Mouse (Mus musculus): ENCODE measurements around the gene Vcl. TPM values are rescaled to one million over a fixed set of nuclear protein-coding genes. Genes with fewer than 3 reads are reported as not detected.

Vcl gene
- polyA plus RNA-seq, 1 experiment, result 104 TPM

- no peak overlapping the region for H3ac ChIP-seq (ENCODE audit: control insufficient read depth, insufficient read length)
- H3K4me3 ChIP-seq, result no peak overlapping the region
- no peak for TF ChIP-seq E2F4 (IDR thresholded peaks at IDR 0.05; ENCODE audit: insufficient read depth)
- no peak for TF ChIP-seq SRF (IDR thresholded peaks at IDR 0.05; ENCODE audit: control insufficient read depth, insufficient read length, low read depth)
- TF ChIP-seq TCF12 (IDR thresholded peaks at IDR 0.05; ENCODE audit: insufficient read depth, poor library complexity, severe bottlenecking), result no peak
- TF ChIP-seq POLR2A (IDR thresholded peaks at IDR 0.05; ENCODE audit: insufficient read length, low read depth), result no peak
- no peak for TF ChIP-seq REST (IDR thresholded peaks at IDR 0.05; ENCODE audit: insufficient read depth, insufficient read length)
- no peak for TF ChIP-seq USF1 (IDR thresholded peaks at IDR 0.05; ENCODE audit: low read depth)
- no peak for TF ChIP-seq MAX (IDR thresholded peaks at IDR 0.05; ENCODE audit: low read depth)
- no peak for TF ChIP-seq MYOG (IDR thresholded peaks at IDR 0.05; ENCODE audit: control insufficient read depth in 1 of 3, insufficient read depth in 1 of 3, insufficient read length in 2 of 3, low read depth in 2 of 3)
- TF ChIP-seq CEBPB (IDR thresholded peaks at IDR 0.05; ENCODE audit: insufficient read depth, poor library complexity, severe bottlenecking), result no peak
- no peak for TF ChIP-seq TCF3 (IDR thresholded peaks at IDR 0.05; ENCODE audit: insufficient read length, low read depth)
- TF ChIP-seq POLR2AphosphoS2 (IDR thresholded peaks at IDR 0.05; ENCODE audit: insufficient read length, low read depth), result no peak
- H3K27me3 ChIP-seq (ENCODE audit: control insufficient read depth, insufficient read depth, insufficient read length), result no peaks in the 10 kb centered on the region
- H3K4me2 ChIP-seq (ENCODE audit: low read depth), result no peak overlapping the region
- H3K79me2 ChIP-seq (ENCODE audit: control insufficient read depth, insufficient read depth), result no peaks in the 10 kb centered on the region
- peaks cover 69% of the 10 kb centered on the region for H3K36me3 ChIP-seq (ENCODE audit: control insufficient read depth, insufficient read depth)
Measured at GRCm38 (mm10) chr14:21034791-21035190, 105.6 kb downstream of the Vcl start.

DNA sequence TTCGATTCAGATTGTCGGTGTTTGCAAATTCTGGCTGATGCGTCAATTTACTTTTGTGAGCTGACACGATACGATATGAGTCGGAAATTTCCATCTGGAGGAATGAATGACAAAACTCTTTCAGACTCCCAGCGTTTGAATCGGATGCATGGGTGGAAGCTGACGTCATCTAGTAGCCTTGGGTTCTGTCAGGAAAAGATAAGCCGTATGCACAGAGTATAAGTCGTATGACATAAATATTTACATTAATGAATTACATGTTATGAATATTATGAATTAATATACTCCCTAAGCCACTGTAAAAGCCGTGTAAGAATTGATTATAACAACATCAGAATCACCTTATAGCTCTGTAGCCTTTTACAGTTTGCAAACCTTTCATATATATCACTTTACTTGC, 109.9 kb downstream of the Vcl start:
- Histone ChIP-seq H3K36me3 (ENCODE audit: control insufficient read depth, insufficient read depth) (peaks cover 33% of the 10 kb centered on the region), H3K4me3 (no peak overlapping the region), H3K27me3 (ENCODE audit: control insufficient read depth, insufficient read depth, insufficient read length) (no peaks in the 10 kb centered on the region), H3ac (ENCODE audit: control insufficient read depth, insufficient read length) (no peak overlapping the region), H3K4me2 (ENCODE audit: low read depth) (no peak overlapping the region), H3K79me2 (ENCODE audit: control insufficient read depth, insufficient read depth) (no peaks in the 10 kb centered on the region)
- TF ChIP-seq MAX (IDR thresholded peaks at IDR 0.05; ENCODE audit: low read depth), result no peak
- no peak for TF ChIP-seq POLR2A (IDR thresholded peaks at IDR 0.05; ENCODE audit: insufficient read length, low read depth)
- no peak for TF ChIP-seq E2F4 (IDR thresholded peaks at IDR 0.05; ENCODE audit: insufficient read depth)
- no peak for TF ChIP-seq POLR2AphosphoS2 (IDR thresholded peaks at IDR 0.05; ENCODE audit: insufficient read length, low read depth)
- no peak for TF ChIP-seq REST (IDR thresholded peaks at IDR 0.05; ENCODE audit: insufficient read depth, insufficient read length)
- no peak for TF ChIP-seq TCF12 (IDR thresholded peaks at IDR 0.05; ENCODE audit: insufficient read depth, poor library complexity, severe bottlenecking)
- TF ChIP-seq MYOG (IDR thresholded peaks at IDR 0.05; ENCODE audit: control insufficient read depth in 1 of 3, insufficient read depth in 1 of 3, insufficient read length in 2 of 3, low read depth in 2 of 3), result no peak
- TF ChIP-seq SRF (IDR thresholded peaks at IDR 0.05; ENCODE audit: control insufficient read depth, insufficient read length, low read depth), result no peak
- TF ChIP-seq MYOD1 (IDR thresholded peaks at IDR 0.05; ENCODE audit: control insufficient read depth in 1 of 3, insufficient read length in 2 of 3, low read depth in 2 of 3), result no peak
- no peak for TF ChIP-seq CEBPB (IDR thresholded peaks at IDR 0.05; ENCODE audit: insufficient read depth, poor library complexity, severe bottlenecking)
- no peak for TF ChIP-seq USF1 (IDR thresholded peaks at IDR 0.05; ENCODE audit: low read depth)
- no peak for TF ChIP-seq TCF3 (IDR thresholded peaks at IDR 0.05; ENCODE audit: insufficient read length, low read depth)

- Histone ChIP-seq H3K27me3 (ENCODE audit: control insufficient read depth, insufficient read depth, insufficient read length) (no peaks in the 10 kb centered on the region), H3K4me2 (ENCODE audit: low read depth) (no peak overlapping the region), H3K4me3 (no peak overlapping the region), H3K36me3 (ENCODE audit: control insufficient read depth, insufficient read depth) (peaks cover 29% of the 10 kb centered on the region), H3ac (ENCODE audit: control insufficient read depth, insufficient read length) (no peak overlapping the region), H3K79me2 (ENCODE audit: control insufficient read depth, insufficient read depth) (no peaks in the 10 kb centered on the region)
- TF ChIP-seq MYOD1 (IDR thresholded peaks at IDR 0.05; ENCODE audit: control insufficient read depth in 1 of 3, insufficient read length in 2 of 3, low read depth in 2 of 3) (no peak), POLR2AphosphoS2 (IDR thresholded peaks at IDR 0.05; ENCODE audit: insufficient read length, low read depth) (no peak), SRF (IDR thresholded peaks at IDR 0.05; ENCODE audit: control insufficient read depth, insufficient read length, low read depth) (no peak), TCF12 (IDR thresholded peaks at IDR 0.05; ENCODE audit: insufficient read depth, poor library complexity, severe bottlenecking) (no peak), USF1 (IDR thresholded peaks at IDR 0.05; ENCODE audit: low read depth) (no peak), E2F4 (IDR thresholded peaks at IDR 0.05; ENCODE audit: insufficient read depth) (no peak), MAX (IDR thresholded peaks at IDR 0.05; ENCODE audit: low read depth) (no peak), TCF3 (IDR thresholded peaks at IDR 0.05; ENCODE audit: insufficient read length, low read depth) (no peak), CEBPB (IDR thresholded peaks at IDR 0.05; ENCODE audit: insufficient read depth, poor library complexity, severe bottlenecking) (no peak)
Measured at GRCm38 (mm10) chr14:21039623-21040022, 110.4 kb downstream of the Vcl start.

GRCm38 (mm10) chr14:21047840-21048239, 118.6 kb downstream of the Vcl start:
- no peak for TF ChIP-seq REST (IDR thresholded peaks at IDR 0.05; ENCODE audit: insufficient read depth, insufficient read length)
- no peak for TF ChIP-seq POLR2AphosphoS2 (IDR thresholded peaks at IDR 0.05; ENCODE audit: insufficient read length, low read depth)
- no peak for TF ChIP-seq MYOD1 (IDR thresholded peaks at IDR 0.05; ENCODE audit: control insufficient read depth in 1 of 3, insufficient read length in 2 of 3, low read depth in 2 of 3)
- no peak for TF ChIP-seq MYOG (IDR thresholded peaks at IDR 0.05; ENCODE audit: control insufficient read depth in 1 of 3, insufficient read depth in 1 of 3, insufficient read length in 2 of 3, low read depth in 2 of 3)
- TF ChIP-seq CEBPB (IDR thresholded peaks at IDR 0.05; ENCODE audit: insufficient read depth, poor library complexity, severe bottlenecking), result no peak
- TF ChIP-seq USF1 (IDR thresholded peaks at IDR 0.05; ENCODE audit: low read depth), result no peak
- H3K36me3 ChIP-seq (ENCODE audit: control insufficient read depth, insufficient read depth), result peaks cover 5% of the 10 kb centered on the region
- no peak overlapping the region for H3ac ChIP-seq (ENCODE audit: control insufficient read depth, insufficient read length)
- H3K4me2 ChIP-seq (ENCODE audit: low read depth), result no peak overlapping the region
- peaks cover 52% of the 10 kb centered on the region for H3K79me2 ChIP-seq (ENCODE audit: control insufficient read depth, insufficient read depth)
- H3K4me3 ChIP-seq, result no peak overlapping the region
- H3K27me3 ChIP-seq (ENCODE audit: control insufficient read depth, insufficient read depth, insufficient read length), result no peaks in the 10 kb centered on the region

DNA sequence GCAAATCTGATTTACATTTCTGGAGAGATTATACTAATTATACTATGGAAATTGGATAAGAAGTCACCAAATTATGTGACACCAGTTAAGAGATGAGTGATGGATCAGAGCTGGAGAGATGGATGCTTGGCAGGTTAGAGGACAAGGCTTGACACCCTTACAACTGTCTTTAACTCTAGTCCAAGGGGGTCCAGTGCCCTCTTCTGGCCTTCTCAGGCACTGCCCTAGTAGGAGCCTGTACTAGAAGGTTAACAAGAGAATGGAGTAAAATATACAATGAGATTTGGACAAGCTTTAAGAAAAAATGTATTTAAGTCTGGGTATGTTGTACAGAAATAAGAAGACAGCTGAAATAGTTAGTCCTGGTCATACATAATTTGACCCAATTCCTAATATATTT, 119.7 kb downstream of the Vcl start:
- no peaks in the 10 kb centered on the region for H3K27me3 ChIP-seq (ENCODE audit: control insufficient read depth, insufficient read depth, insufficient read length)
- peaks cover 5% of the 10 kb centered on the region for H3K36me3 ChIP-seq (ENCODE audit: control insufficient read depth, insufficient read depth)
- TF ChIP-seq MYOD1 (IDR thresholded peaks at IDR 0.05; ENCODE audit: control insufficient read depth in 1 of 3, insufficient read length in 2 of 3, low read depth in 2 of 3), result no peak
- no peak for TF ChIP-seq SRF (IDR thresholded peaks at IDR 0.05; ENCODE audit: control insufficient read depth, insufficient read length, low read depth)
- TF ChIP-seq TCF3 (IDR thresholded peaks at IDR 0.05; ENCODE audit: insufficient read length, low read depth), result no peak
- no peak for TF ChIP-seq CEBPB (IDR thresholded peaks at IDR 0.05; ENCODE audit: insufficient read depth, poor library complexity, severe bottlenecking)
- no peak for TF ChIP-seq POLR2AphosphoS2 (IDR thresholded peaks at IDR 0.05; ENCODE audit: insufficient read length, low read depth)
- TF ChIP-seq MAX (IDR thresholded peaks at IDR 0.05; ENCODE audit: low read depth), result no peak
- no peak for TF ChIP-seq MYOG (IDR thresholded peaks at IDR 0.05; ENCODE audit: control insufficient read depth in 1 of 3, insufficient read depth in 1 of 3, insufficient read length in 2 of 3, low read depth in 2 of 3)
- TF ChIP-seq USF1 (IDR thresholded peaks at IDR 0.05; ENCODE audit: low read depth), result no peak
- no peak for TF ChIP-seq E2F4 (IDR thresholded peaks at IDR 0.05; ENCODE audit: insufficient read depth)
- no peak for TF ChIP-seq POLR2A (IDR thresholded peaks at IDR 0.05; ENCODE audit: insufficient read length, low read depth)
- peaks cover 56% of the 10 kb centered on the region for H3K79me2 ChIP-seq (ENCODE audit: control insufficient read depth, insufficient read depth)
- no peak overlapping the region for H3K4me2 ChIP-seq (ENCODE audit: low read depth)
- H3K4me3 ChIP-seq, result no peak overlapping the region
- H3ac ChIP-seq (ENCODE audit: control insufficient read depth, insufficient read length), result no peak overlapping the region
